Mouse (Mus musculus): Measurements from ENCODE around the gene Crmp1.

DNA sequence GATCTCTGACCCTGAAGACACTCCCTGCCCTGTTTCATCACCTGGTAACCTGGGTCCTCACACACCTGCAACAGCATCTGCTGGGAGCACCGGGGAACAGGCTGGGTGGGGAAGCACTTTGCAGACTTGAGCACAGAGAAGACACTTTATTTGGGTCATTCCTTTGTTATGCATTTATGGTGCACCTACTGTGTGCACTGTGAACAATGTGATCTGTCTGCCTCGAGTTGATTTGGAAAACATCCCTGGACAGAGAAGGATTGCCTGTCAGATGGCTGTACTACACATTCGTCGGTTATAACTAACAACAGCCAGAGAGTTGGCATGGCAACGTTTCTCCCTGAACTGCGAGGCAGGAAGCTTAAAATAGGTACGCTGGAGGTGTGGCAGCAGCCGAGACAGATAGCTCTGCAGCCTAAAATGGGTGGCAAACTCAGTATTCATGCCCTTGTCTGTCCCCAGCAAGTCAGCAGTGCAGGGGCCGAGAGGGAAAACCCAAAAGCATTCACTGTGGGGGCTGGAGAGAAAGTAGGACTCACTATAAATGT lies 8.7 kb upstream of the Crmp1 start:
- TF ChIP-seq CTCF (IDR thresholded peaks at IDR 0.05; ENCODE audit: low read depth, low read length) (no peak), POLR2A (IDR thresholded peaks at IDR 0.05; ENCODE audit: borderline replicate concordance, low read depth, low read length) (no peak)

All from bone marrow macrophage, adult 2 months (primary cell).